In genomic region chr5:107960532-107961202, GRCm38 (mm10) we compare ENCODE assay signal across 9 mouse cellular contexts. TPM values are rescaled to one million over a fixed set of nuclear protein-coding genes. Genes with fewer than 3 reads are reported as not detected.
A peak's percentile ranks its signal among the peaks of the same experiment; 100 is the strongest.
DNase-seq lines count a peak whose midpoint lies in the region; ATAC-seq and TF ChIP-seq lines count a peak whose summit lies in the region.
"Had no signal": no experiment of that assay in that cellular context is flagged by ENCODE, and none has a peak within 500 bp of the region (broad histone marks: within the 10 kb centered on the region; RNA-seq: fewer than 3 reads in every experiment).

No protein-coding gene starts in this region.

- DNase-seq in heart, adult 11 months: peak; percentile 96
- DNase-seq in heart, postnatal 4 days: no peak
- DNase-seq in c-Kit-negative CD71-positive TER-119-positive erythroid progenitor cells, embryonic 14.5 days (ENCODE audit: low read depth, low spot score): peak; percentile 57
- peak; percentile 74 for DNase-seq in liver, embryonic 13.5 days
- peak in 1 of 2 experiments; percentile 59 for DNase-seq in spleen, adult 2 months (ENCODE audit: low read depth in 1 of 2, low spot score in 2 of 2)
- no peak for DNase-seq in frontal cortex, postnatal 14 days (ENCODE audit: low spot score in 2 of 2)
- DNase-seq in cerebellum, adult 11 months: no peak
- no peak for DNase-seq in frontal cortex, adult 2 months (ENCODE audit: extremely low spot score in 1 of 2, low spot score in 1 of 2)

- TF ChIP-seq CTCF in spleen, adult 2 months (IDR thresholded peaks at IDR 0.05; ENCODE audit: extremely low read depth, insufficient read depth, insufficient read length, insufficient replicate concordance): no peak

- peak overlapping the region; percentile 87 for H3K27ac ChIP-seq in liver, embryonic 13.5 days
- H3K27ac ChIP-seq in spleen, adult 2 months (ENCODE audit: insufficient read depth, low read length): peak overlapping the region; percentile 91
- H3K27ac ChIP-seq: limb, embryonic 15.5 days had no signal

- peak overlapping the region; percentile 70 for H3K4me2 ChIP-seq in liver, embryonic 13.5 days
- H3K4me2 ChIP-seq: limb, embryonic 15.5 days had no signal

- no peaks in the 10 kb centered on the region for H3K9me3 ChIP-seq in liver, embryonic 13.5 days (replicated peaks)
- H3K9me3 ChIP-seq: limb, embryonic 15.5 days had no signal

- peak; percentile 84 for ATAC-seq in liver, embryonic 13.5 days (ENCODE audit: low read depth)

- no peaks in the 10 kb centered on the region for H3K36me3 ChIP-seq in liver, embryonic 13.5 days
- no peaks in the 10 kb centered on the region for H3K36me3 ChIP-seq in spleen, adult 2 months (ENCODE audit: control insufficient read depth, insufficient read depth, low read length)
- H3K36me3 ChIP-seq: limb, embryonic 15.5 days had no signal

- peaks cover 62% of the 10 kb centered on the region for H3K4me1 ChIP-seq in liver, embryonic 13.5 days (replicated peaks)
- H3K4me1 ChIP-seq in spleen, adult 2 months (ENCODE audit: control insufficient read depth, insufficient read depth, insufficient read length): peaks cover 23% of the 10 kb centered on the region

- WGBS in liver, embryonic 13.5 days (ENCODE audit: insufficient replicate concordance): 21% methylated on average over 14 of the region's 14 CpGs
- WGBS in spleen, adult 2 months: 19% methylated on average over 14 of the region's 14 CpGs

- H3K4me3 ChIP-seq in liver, embryonic 13.5 days (replicated peaks): peak overlapping the region; percentile 52
- H3K4me3 ChIP-seq in spleen, adult 2 months (ENCODE audit: extremely low read depth, insufficient read depth, insufficient read length): peak overlapping the region; percentile 67
- H3K4me3 ChIP-seq: limb, embryonic 15.5 days had no signal

- H3K27me3 ChIP-seq in liver, embryonic 13.5 days: no peaks in the 10 kb centered on the region
- H3K27me3 ChIP-seq in spleen, adult 2 months (ENCODE audit: control insufficient read depth, insufficient read depth, low read length): no peaks in the 10 kb centered on the region
- H3K27me3 ChIP-seq: limb, embryonic 15.5 days had no signal

- peak overlapping the region; percentile 62 for H3K9ac ChIP-seq in liver, embryonic 13.5 days
- H3K9ac ChIP-seq: limb, embryonic 15.5 days had no signal

- peak; percentile 20; the same call in 1 of the 2 replicates for TF ChIP-seq POLR2A in spleen, adult 2 months (IDR thresholded peaks at IDR 0.05; ENCODE audit: low read depth, low read length)

RNA-seq across cellular contexts. Expression of gene Fam69a, which starts 26.2 kb away (rescaled TPM):
- total RNA-seq in heart, postnatal 4 days (2021): 10 to 100 TPM; 11.6 to 13.5 TPM
- polyA plus RNA-seq in liver, embryonic 13.5 days (2015; fragmentation: Nextera tagmentation; extraction: Ambion mirVana): 11.3 and 11.6 TPM in 2 replicates
- polyA plus RNA-seq in spleen, adult 2 months (2012; rRNA removed): 1.6 and 2.2 TPM in 2 replicates
- 16.8 and 17.9 TPM in 2 replicates for polyA plus RNA-seq in frontal cortex, adult 2 months (2012; rRNA removed)

Comparison
In these comparisons a context has a peak if more than half of its experiments do, and no peak if none do; other contexts are left out.
1. DNase-seq: peak in heart, adult 11 months (single experiment), c-Kit-negative CD71-positive TER-119-positive erythroid progenitor cells, embryonic 14.5 days (single experiment) and liver, embryonic 13.5 days (single experiment); none in heart, postnatal 4 days (single experiment), frontal cortex, postnatal 14 days (0 of 2), cerebellum, adult 11 months (single experiment) and frontal cortex, adult 2 months (0 of 2).